Mouse (Mus musculus) thymus, postnatal 14 days (tissue): ENCODE results near the gene Akap12.

Experiments
- DNase-seq: peaks from one replicate; pipeline ENCODE4 v3.0.0; 2021

The Akap12 gene

GRCm38 (mm10) chr10:4285752-4286151 is 19.6 kb downstream of the Akap12 start:
- no peak for DNase-seq

- no peak for DNase-seq
Measured at GRCm38 (mm10) chr10:4289171-4289570, 23.0 kb downstream of the Akap12 start.

DNA sequence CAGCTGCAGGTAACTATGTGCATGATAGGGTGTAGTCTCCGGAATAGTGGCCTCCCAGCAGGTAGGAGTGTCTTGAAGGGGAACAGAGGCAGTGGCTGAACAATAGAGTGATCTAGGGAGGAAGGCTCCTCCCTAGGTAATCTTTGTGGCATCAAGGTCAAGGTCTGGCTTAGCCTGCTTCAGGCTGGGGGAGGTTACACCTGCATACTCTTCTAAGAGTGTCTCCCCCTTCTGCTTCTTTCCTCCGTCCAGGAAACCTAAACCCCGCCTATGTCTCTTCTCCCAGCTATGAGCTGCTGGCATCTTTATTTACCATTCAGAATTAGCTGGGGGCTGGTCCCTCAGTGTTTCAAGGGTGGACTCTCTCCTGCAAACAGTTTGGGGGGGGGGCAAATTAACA is 23.5 kb downstream of the Akap12 start:
- DNase-seq = no peak

GRCm38 (mm10) chr10:4290145-4290544 is 24.0 kb downstream of the Akap12 start:
- no peak for DNase-seq

- no peak for DNase-seq
Measured at GRCm38 (mm10) chr10:4290561-4290960, 24.4 kb downstream of the Akap12 start.

DNA sequence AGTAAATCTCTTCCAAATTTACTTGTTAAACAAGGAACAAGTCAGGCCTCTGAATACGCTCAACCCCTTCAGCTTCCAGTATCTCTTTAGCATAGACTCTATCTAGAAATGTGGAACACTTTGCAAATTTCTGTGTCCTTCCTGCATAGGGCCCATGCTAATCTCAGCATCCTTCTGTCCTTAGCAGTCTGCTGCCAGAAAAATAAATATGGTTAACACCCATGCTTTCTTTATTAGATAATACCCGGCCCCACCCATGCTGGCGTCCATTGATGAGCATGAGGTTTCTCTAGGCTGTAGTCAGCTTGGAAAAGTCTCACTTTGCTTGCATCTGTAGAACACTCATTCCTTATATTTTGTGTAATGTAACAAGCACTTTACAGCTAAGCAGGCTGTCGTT is 27.2 kb downstream of the Akap12 start:
- DNase-seq = no peak

GRCm38 (mm10) chr10:4303558-4303957 is 37.4 kb downstream of the Akap12 start:
- no peak for DNase-seq

DNA sequence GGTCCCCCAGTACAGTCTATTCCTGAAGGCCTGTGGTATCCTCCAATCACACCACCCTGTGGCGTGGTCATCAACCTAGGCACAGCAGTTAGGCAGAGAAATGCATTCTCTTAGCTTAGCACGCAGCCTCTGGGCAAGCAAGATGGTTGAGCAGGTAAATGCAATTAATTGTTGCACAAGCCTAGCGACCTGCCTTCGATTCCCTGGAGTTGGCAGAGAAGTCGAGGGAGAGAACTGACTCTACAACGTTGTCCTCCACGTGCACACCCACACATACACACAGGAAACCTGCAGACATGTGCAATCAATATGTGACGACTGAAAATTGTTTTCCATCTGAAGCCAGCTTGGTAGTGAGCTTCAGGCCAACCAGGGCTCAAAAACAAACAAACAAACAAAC is 57.7 kb downstream of the Akap12 start:
- DNase-seq = no peak

- no peak for DNase-seq
Measured at GRCm38 (mm10) chr10:4325562-4325961, 59.4 kb downstream of the Akap12 start.

- no peak for DNase-seq
Measured at GRCm38 (mm10) chr10:4327716-4328115, 61.5 kb downstream of the Akap12 start.

- DNase-seq = no peak
Measured at GRCm38 (mm10) chr10:4332228-4332979, 66.2 kb downstream of the Akap12 start.

- DNase-seq = peak; percentile 50
Measured at GRCm38 (mm10) chr10:4333319-4333718, 67.1 kb downstream of the Akap12 start.

DNA sequence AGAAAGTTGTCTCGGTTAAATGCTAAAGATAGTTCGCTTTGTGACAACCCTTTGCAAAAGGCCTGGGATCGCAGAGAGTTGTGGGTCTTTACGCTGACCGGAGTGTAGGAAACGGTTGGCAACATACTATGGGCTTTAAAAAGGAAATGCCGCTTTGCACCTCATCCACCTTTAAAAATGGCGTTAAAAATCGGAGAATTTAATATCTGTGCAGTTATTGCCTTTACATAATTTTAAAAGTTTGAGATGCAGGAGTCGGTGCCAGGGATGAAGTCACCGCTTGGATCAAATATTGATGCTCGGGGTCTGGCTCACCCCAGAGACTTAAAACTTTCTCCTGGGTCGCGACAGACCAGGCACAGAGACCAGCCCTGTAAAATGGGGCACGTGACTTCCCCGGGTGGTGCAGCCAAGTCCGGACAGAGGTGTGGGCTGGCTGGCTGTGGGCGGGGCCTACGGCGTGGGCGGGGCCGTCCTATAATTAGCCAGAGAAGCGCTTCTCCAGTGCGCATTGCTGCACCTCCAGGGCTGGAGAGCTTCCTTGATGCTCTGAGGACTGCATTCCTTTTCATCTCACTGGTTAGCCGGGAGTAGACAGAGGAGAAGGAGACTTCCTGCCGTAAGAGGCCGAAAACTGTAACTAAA is 68.0 kb downstream of the Akap12 start:
- peak; percentile 68 for DNase-seq

DNA sequence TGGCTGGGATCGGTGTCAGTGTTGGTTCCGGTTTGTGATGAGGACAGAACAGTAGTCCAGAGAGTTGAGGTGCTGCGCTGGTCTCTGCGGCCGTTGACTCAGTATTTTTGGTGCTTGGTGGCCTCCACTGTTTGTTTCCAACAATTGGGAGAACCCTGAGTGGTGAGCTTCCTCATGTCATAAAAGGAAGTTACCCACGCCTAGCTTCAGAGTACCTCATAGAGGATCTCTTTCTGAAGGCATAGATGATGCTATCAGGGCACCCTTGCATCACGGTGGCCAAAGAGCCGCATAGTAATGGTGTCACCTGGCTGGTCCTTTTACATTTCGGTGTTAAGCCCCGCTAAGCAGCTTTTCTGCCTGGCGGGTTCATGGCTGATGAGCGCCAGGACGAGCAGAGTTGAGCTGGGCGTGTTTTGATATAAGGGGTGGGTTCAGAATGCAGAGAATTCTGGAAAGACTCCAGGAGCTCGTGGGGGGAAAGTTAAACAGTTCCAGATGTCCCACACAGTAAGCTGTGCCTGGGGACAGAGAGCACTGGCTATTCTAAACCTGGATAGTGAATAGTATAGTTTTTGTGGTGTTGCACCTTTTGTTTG is 72.8 kb downstream of the Akap12 start:
- no peak for DNase-seq

DNA sequence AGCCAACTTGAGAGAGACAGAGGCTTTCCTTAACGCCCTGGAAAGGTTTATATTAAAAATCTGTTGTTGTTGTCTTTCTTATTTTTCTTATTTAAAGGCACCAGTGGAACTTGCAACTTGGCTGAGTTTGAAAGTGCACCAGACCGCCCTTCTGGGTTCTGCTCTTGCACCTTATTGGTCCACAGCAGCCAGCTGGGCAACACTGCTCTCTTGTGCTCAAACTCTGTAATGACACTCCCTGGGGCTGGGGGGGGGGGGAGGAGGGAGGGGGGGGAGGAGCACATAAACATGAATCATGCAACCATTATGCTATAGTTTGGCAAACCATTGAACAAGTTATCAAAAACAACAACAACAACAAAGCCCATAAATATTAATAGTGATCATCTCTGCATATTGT is 75.2 kb downstream of the Akap12 start:
- peak; percentile 67 for DNase-seq

DNA sequence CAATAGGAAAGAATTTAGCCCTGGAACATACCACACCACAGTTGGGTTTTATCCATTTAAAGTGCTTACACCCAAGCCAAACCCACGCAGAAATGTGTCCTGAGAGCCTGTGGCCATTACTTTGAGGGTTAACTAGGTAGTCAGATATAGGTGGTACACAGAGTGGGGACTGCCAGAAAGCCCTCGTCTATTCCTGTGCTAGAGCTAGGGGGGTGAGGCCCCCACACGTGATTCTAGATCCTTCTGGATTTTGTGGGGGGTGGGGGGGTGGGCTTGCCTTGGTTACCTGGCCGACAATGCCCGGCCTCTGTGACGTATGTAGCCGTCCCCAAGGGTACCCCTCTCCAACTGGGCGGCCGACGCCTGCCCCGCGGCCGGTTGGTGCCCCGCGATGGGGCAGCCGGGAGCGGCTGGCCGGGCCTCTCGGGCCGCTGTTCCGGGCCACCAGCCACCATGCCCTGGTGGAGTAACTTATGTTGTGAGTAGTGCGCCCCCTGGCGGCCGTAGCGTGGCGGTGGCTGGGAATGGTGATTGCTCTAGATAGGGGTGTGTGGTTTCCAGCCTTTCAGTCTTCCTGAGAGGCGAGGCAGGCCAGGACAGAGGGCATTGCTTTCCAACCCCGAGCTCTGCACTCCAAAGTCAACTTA is 80.4 kb downstream of the Akap12 start:
- peak; percentile 90 for DNase-seq

GRCm38 (mm10) chr10:4347136-4347492 is 80.9 kb downstream of the Akap12 start:
- no peak for DNase-seq

DNA sequence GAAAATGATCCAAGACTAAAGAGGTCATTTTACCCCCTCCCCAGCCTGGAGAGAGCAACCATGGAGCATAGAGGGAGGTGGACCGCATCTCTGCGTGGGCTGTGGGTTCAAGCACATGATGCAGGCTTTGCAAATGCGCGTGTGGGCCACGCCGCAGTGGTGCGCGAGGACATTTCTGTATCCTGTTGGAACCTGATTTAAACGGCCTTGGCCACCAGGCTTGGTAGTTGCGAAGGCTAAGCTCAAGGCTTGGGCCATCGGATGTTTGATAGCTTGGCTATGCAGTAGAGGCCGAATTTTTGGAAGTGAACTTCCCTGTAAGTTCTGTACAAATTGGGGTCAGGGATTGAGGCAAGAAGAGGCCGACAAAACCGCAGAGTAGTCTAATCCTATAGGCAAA is 81.4 kb downstream of the Akap12 start:
- DNase-seq = no peak

GRCm38 (mm10) chr10:4354371-4355260 is 88.4 kb downstream of the Akap12 start:
- DNase-seq = no peak

- peak; percentile 50 for DNase-seq
Measured at GRCm38 (mm10) chr10:4355882-4356451, 89.8 kb downstream of the Akap12 start.

DNA sequence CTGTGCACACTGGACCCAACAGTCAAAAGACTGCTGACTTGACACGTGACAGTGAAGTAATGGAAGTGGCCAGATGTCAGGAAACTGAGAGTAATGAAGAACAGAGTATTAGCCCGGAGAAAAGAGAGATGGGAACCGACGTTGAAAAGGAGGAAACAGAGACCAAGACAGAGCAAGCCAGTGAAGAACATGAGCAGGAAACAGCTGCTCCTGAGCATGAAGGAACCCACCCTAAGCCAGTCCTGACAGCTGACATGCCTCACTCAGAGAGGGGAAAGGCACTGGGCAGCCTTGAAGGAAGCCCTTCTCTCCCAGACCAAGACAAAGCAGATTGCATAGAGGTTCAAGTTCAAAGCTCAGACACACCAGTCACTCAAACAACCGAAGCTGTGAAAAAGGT is 90.5 kb downstream of the Akap12 start:
- DNase-seq = peak; percentile 42

- no peak for DNase-seq
Measured at GRCm38 (mm10) chr10:4357435-4357834, 91.3 kb downstream of the Akap12 start.
